Mouse (Mus musculus): Measurements from ENCODE around the gene Bpifb2. TPM values are rescaled to one million over a fixed set of nuclear protein-coding genes. Genes with fewer than 3 reads are reported as not detected.

The Bpifb2 gene
- total RNA-seq, 1 experiment = not detected

GRCm38 (mm10) chr2:153899111-153899510, 24.3 kb downstream of the Bpifb2 start:
- in situ Hi-C loops (cut with MboI; ENCODE audit: low sequenced_read_pairs in 2 of 2, unreplicated experiment in 2 of 2) = no loop called here

GRCm38 (mm10) chr2:153900088-153900487, 25.2 kb downstream of the Bpifb2 start, which contains the start of gene Bpifb6:
Gene Bpifb6, plus strand, starts transcription at chr2:153900388.
- TF ChIP-seq MAFK (IDR thresholded peaks at IDR 0.05; ENCODE audit: insufficient read depth, low read depth, low read length) (no peak), CHD2 (IDR thresholded peaks at IDR 0.05; ENCODE audit: low read depth, low read length) (no peak), HCFC1 (IDR thresholded peaks at IDR 0.05; ENCODE audit: borderline replicate concordance, insufficient read depth, low read length) (no peak), ZNF384 (IDR thresholded peaks at IDR 0.05; ENCODE audit: low read depth, low read length) (no peak), ZC3H11A (IDR thresholded peaks at IDR 0.05; ENCODE audit: borderline replicate concordance, low read depth, low read length) (no peak)
- in situ Hi-C loops (cut with MboI; ENCODE audit: low sequenced_read_pairs in 2 of 2, unreplicated experiment in 2 of 2) = no loop called here

More at GRCm38 (mm10) chr2:153899111-153899510, 24.3 kb downstream of the Bpifb2 start:
- no peak for DNase-seq (ENCODE audit: low read depth, low spot score)
- Histone ChIP-seq H3K9me3 (ENCODE audit: control insufficient read depth, insufficient read depth, low read depth, low read length) (no peaks in the 10 kb centered on the region), H3K36me3 (ENCODE audit: control insufficient read depth, insufficient read depth, low read length, poor library complexity, severe bottlenecking) (no peaks in the 10 kb centered on the region), H3K9ac (ENCODE audit: insufficient read depth, low read depth, low read length, poor library complexity, severe bottlenecking) (no peak overlapping the region), H3K4me1 (ENCODE audit: control insufficient read depth in 2 of 2, insufficient read depth in 2 of 2, low read length in 2 of 2, poor library complexity in 1 of 2) (no peaks in the 10 kb centered on the region), H3K27ac (ENCODE audit: insufficient read depth, low read depth, low read length, poor library complexity, severe bottlenecking) (no peak overlapping the region), H3K4me3 (ENCODE audit: insufficient read depth in 1 of 2, low read depth in 1 of 2, low read length in 2 of 2, poor library complexity in 1 of 2, severe bottlenecking in 1 of 2) (no peak overlapping the region)
- TF ChIP-seq HCFC1 (IDR thresholded peaks at IDR 0.05; ENCODE audit: borderline replicate concordance, insufficient read depth, low read length) (no peak), ZC3H11A (IDR thresholded peaks at IDR 0.05; ENCODE audit: borderline replicate concordance, low read depth, low read length) (no peak)

GRCm38 (mm10) chr2:153902726-153903125, 27.9 kb downstream of the Bpifb2 start:
- no peak overlapping the region for H3K9ac ChIP-seq (ENCODE audit: insufficient read depth, low read depth, low read length, poor library complexity, severe bottlenecking)
- H3K9me3 ChIP-seq (ENCODE audit: control insufficient read depth, insufficient read depth, low read depth, low read length) = no peaks in the 10 kb centered on the region
- no peak for TF ChIP-seq ZC3H11A (IDR thresholded peaks at IDR 0.05; ENCODE audit: borderline replicate concordance, low read depth, low read length)
- no peak for TF ChIP-seq MAFK (IDR thresholded peaks at IDR 0.05; ENCODE audit: insufficient read depth, low read depth, low read length)
- no peak for TF ChIP-seq CHD2 (IDR thresholded peaks at IDR 0.05; ENCODE audit: low read depth, low read length)
- TF ChIP-seq ZNF384 (IDR thresholded peaks at IDR 0.05; ENCODE audit: low read depth, low read length) = no peak
- TF ChIP-seq HCFC1 (IDR thresholded peaks at IDR 0.05; ENCODE audit: borderline replicate concordance, insufficient read depth, low read length) = no peak
- H3K36me3 ChIP-seq (ENCODE audit: control insufficient read depth, insufficient read depth, low read length, poor library complexity, severe bottlenecking) = no peaks in the 10 kb centered on the region
- no peak overlapping the region for H3K27ac ChIP-seq (ENCODE audit: insufficient read depth, low read depth, low read length, poor library complexity, severe bottlenecking)
- no peaks in the 10 kb centered on the region for H3K4me1 ChIP-seq (ENCODE audit: control insufficient read depth in 2 of 2, insufficient read depth in 2 of 2, low read length in 2 of 2, poor library complexity in 1 of 2)
- H3K4me3 ChIP-seq (ENCODE audit: insufficient read depth in 1 of 2, low read depth in 1 of 2, low read length in 2 of 2, poor library complexity in 1 of 2, severe bottlenecking in 1 of 2) = no peak overlapping the region
- DNase-seq (ENCODE audit: low read depth, low spot score) = no peak
- in situ Hi-C loops (cut with MboI; ENCODE audit: low sequenced_read_pairs in 2 of 2, unreplicated experiment in 2 of 2) = no loop called here

More at GRCm38 (mm10) chr2:153900088-153900487, 25.2 kb downstream of the Bpifb2 start, which contains the start of gene Bpifb6:
- H3K27ac ChIP-seq (ENCODE audit: insufficient read depth, low read depth, low read length, poor library complexity, severe bottlenecking) = no peak within 1 kb of the TSS
- no peak within 1 kb of the TSS for H3K4me3 ChIP-seq (ENCODE audit: insufficient read depth in 1 of 2, low read depth in 1 of 2, low read length in 2 of 2, poor library complexity in 1 of 2, severe bottlenecking in 1 of 2)
- no peak within 1 kb of the TSS for H3K9ac ChIP-seq (ENCODE audit: insufficient read depth, low read depth, low read length, poor library complexity, severe bottlenecking)
- no peaks in the 10 kb centered on the region for H3K4me1 ChIP-seq (ENCODE audit: control insufficient read depth in 2 of 2, insufficient read depth in 2 of 2, low read length in 2 of 2, poor library complexity in 1 of 2)
- H3K9me3 ChIP-seq (ENCODE audit: control insufficient read depth, insufficient read depth, low read depth, low read length) = no peaks in the 10 kb centered on the region
- no peak for DNase-seq (ENCODE audit: low read depth, low spot score)
- H3K36me3 ChIP-seq (ENCODE audit: control insufficient read depth, insufficient read depth, low read length, poor library complexity, severe bottlenecking) = no peaks in the 10 kb centered on the region

- Histone ChIP-seq H3K4me1 (ENCODE audit: control insufficient read depth in 2 of 2, insufficient read depth in 2 of 2, low read length in 2 of 2, poor library complexity in 1 of 2) (no peaks in the 10 kb centered on the region), H3K9me3 (ENCODE audit: control insufficient read depth, insufficient read depth, low read depth, low read length) (no peaks in the 10 kb centered on the region), H3K4me3 (ENCODE audit: insufficient read depth in 1 of 2, low read depth in 1 of 2, low read length in 2 of 2, poor library complexity in 1 of 2, severe bottlenecking in 1 of 2) (no peak overlapping the region), H3K9ac (ENCODE audit: insufficient read depth, low read depth, low read length, poor library complexity, severe bottlenecking) (no peak overlapping the region), H3K27ac (ENCODE audit: insufficient read depth, low read depth, low read length, poor library complexity, severe bottlenecking) (no peak overlapping the region), H3K36me3 (ENCODE audit: control insufficient read depth, insufficient read depth, low read length, poor library complexity, severe bottlenecking) (no peaks in the 10 kb centered on the region)
- no peak for TF ChIP-seq HCFC1 (IDR thresholded peaks at IDR 0.05; ENCODE audit: borderline replicate concordance, insufficient read depth, low read length)
- TF ChIP-seq ZNF384 (IDR thresholded peaks at IDR 0.05; ENCODE audit: low read depth, low read length) = no peak
- no peak for TF ChIP-seq CHD2 (IDR thresholded peaks at IDR 0.05; ENCODE audit: low read depth, low read length)
- TF ChIP-seq MAFK (IDR thresholded peaks at IDR 0.05; ENCODE audit: insufficient read depth, low read depth, low read length) = no peak
- no peak for TF ChIP-seq ZC3H11A (IDR thresholded peaks at IDR 0.05; ENCODE audit: borderline replicate concordance, low read depth, low read length)
- DNase-seq (ENCODE audit: low read depth, low spot score) = no peak
- in situ Hi-C loops (cut with MboI; ENCODE audit: low sequenced_read_pairs in 2 of 2, unreplicated experiment in 2 of 2) = no loop called here
These were observed 31.8 kb downstream of the Bpifb2 start for GRCm38 (mm10) chr2:153906626-153907025.

- no peaks in the 10 kb centered on the region for H3K4me1 ChIP-seq (ENCODE audit: control insufficient read depth in 2 of 2, insufficient read depth in 2 of 2, low read length in 2 of 2, poor library complexity in 1 of 2)
- no peaks in the 10 kb centered on the region for H3K9me3 ChIP-seq (ENCODE audit: control insufficient read depth, insufficient read depth, low read depth, low read length)
- DNase-seq (ENCODE audit: low read depth, low spot score) = no peak
- H3K27ac ChIP-seq (ENCODE audit: insufficient read depth, low read depth, low read length, poor library complexity, severe bottlenecking) = no peak overlapping the region
- H3K4me3 ChIP-seq (ENCODE audit: insufficient read depth in 1 of 2, low read depth in 1 of 2, low read length in 2 of 2, poor library complexity in 1 of 2, severe bottlenecking in 1 of 2) = no peak overlapping the region
- no peak overlapping the region for H3K9ac ChIP-seq (ENCODE audit: insufficient read depth, low read depth, low read length, poor library complexity, severe bottlenecking)
- no peak for TF ChIP-seq HCFC1 (IDR thresholded peaks at IDR 0.05; ENCODE audit: borderline replicate concordance, insufficient read depth, low read length)
- TF ChIP-seq ZNF384 (IDR thresholded peaks at IDR 0.05; ENCODE audit: low read depth, low read length) = no peak
- no peak for TF ChIP-seq CHD2 (IDR thresholded peaks at IDR 0.05; ENCODE audit: low read depth, low read length)
- no peak for TF ChIP-seq MAFK (IDR thresholded peaks at IDR 0.05; ENCODE audit: insufficient read depth, low read depth, low read length)
- no peak for TF ChIP-seq ZC3H11A (IDR thresholded peaks at IDR 0.05; ENCODE audit: borderline replicate concordance, low read depth, low read length)
- H3K36me3 ChIP-seq (ENCODE audit: control insufficient read depth, insufficient read depth, low read length, poor library complexity, severe bottlenecking) = no peaks in the 10 kb centered on the region
- in situ Hi-C loops (cut with MboI; ENCODE audit: low sequenced_read_pairs in 2 of 2, unreplicated experiment in 2 of 2) = no loop called here
These were observed 39.3 kb downstream of the Bpifb2 start for GRCm38 (mm10) chr2:153914151-153914550.

Data from ES-E14 (cell line).